Mouse (Mus musculus): ENCODE measurements around the gene Tceal5. TPM values are rescaled to one million over a fixed set of nuclear protein-coding genes. Genes with fewer than 3 reads are reported as not detected.

The Tceal5 gene
- polyA plus RNA-seq, 1 experiment, result not detected

DNA sequence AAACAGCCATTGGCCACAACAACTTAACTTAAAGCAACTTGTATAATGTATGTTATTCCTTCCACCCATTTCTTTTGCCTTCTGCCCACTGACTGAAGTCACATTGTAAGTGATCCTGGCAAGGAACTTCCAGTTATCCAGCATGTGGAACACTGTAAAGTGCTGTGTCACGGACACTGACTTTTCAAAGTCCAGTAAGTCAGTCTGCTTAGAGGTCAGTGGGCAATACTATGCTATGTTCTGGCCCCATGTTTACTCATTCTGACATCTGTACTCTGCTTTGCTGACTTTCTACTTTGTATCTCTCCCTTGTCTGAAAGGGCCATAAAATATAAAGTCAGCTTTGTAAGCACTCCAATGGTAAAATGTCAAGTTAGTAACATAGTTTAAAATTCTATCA is 20.6 kb downstream of the Tceal5 start:
- Histone ChIP-seq H3K4me1 (ENCODE audit: control insufficient read depth, insufficient read depth, low read length) (no peaks in the 10 kb centered on the region), H3K27ac (ENCODE audit: insufficient read depth, low read depth, low read length) (no peak overlapping the region), H3K4me3 (ENCODE audit: insufficient read depth, low read depth, low read length) (no peak overlapping the region)
- TF ChIP-seq CTCF (IDR thresholded peaks at IDR 0.05; ENCODE audit: insufficient read depth, low read depth, low read length) (no peak), POLR2A (IDR thresholded peaks at IDR 0.05; ENCODE audit: insufficient read depth, low read depth, low read length) (no peak)
- WGBS, result 92% methylated on average over 1 of the region's 1 CpGs

DNA sequence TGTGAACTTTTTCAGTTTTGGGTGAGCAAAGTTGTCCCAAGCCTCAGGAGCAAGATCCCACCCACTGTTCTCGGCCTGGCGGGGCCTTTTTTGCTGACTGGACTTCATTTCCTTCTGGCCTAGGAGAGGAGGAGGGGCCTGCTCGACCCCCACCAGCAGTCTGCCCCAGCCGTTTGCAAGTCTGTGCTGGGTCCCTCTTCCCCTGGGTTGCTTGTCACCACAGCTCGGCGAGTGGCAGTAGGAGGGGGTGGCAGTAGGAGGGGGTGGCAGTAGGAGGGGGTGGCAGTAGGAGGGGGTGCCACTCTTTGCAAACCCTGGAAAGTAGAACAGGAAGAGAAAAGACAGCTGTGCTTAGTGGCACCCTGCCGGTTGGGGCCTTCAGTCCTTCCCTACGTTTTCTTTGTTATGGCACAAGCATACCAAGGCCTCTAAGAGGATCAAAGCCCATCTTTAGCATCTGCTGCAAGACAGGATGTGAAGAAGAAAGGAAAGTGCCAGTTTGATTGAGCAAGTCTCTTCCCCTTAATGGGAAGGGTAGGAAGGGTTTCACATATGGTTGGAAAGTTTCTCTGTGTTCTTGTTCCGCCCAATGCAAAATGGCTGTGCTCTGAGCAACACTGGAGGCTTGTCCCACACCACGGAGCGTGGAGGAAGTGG is 22.7 kb downstream of the Tceal5 start:
- no peak for TF ChIP-seq CTCF (IDR thresholded peaks at IDR 0.05; ENCODE audit: insufficient read depth, low read depth, low read length)
- TF ChIP-seq POLR2A (IDR thresholded peaks at IDR 0.05; ENCODE audit: insufficient read depth, low read depth, low read length), result no peak
- Histone ChIP-seq H3K4me1 (ENCODE audit: control insufficient read depth, insufficient read depth, low read length) (no peaks in the 10 kb centered on the region), H3K4me3 (ENCODE audit: insufficient read depth, low read depth, low read length) (no peak overlapping the region), H3K27ac (ENCODE audit: insufficient read depth, low read depth, low read length) (no peak overlapping the region)
- WGBS, result 43% methylated on average over 11 of the region's 11 CpGs

- 20% methylated on average over 10 of the region's 10 CpGs for WGBS
- no peak for TF ChIP-seq POLR2A (IDR thresholded peaks at IDR 0.05; ENCODE audit: insufficient read depth, low read depth, low read length)
- no peak for TF ChIP-seq CTCF (IDR thresholded peaks at IDR 0.05; ENCODE audit: insufficient read depth, low read depth, low read length)
- H3K4me3 ChIP-seq (ENCODE audit: insufficient read depth, low read depth, low read length), result no peak overlapping the region
- no peaks in the 10 kb centered on the region for H3K4me1 ChIP-seq (ENCODE audit: control insufficient read depth, insufficient read depth, low read length)
- no peak overlapping the region for H3K27ac ChIP-seq (ENCODE audit: insufficient read depth, low read depth, low read length)
Observed at GRCm38 (mm10) chrX:136172786-136173185, 30.9 kb downstream of the Tceal5 start.

DNA sequence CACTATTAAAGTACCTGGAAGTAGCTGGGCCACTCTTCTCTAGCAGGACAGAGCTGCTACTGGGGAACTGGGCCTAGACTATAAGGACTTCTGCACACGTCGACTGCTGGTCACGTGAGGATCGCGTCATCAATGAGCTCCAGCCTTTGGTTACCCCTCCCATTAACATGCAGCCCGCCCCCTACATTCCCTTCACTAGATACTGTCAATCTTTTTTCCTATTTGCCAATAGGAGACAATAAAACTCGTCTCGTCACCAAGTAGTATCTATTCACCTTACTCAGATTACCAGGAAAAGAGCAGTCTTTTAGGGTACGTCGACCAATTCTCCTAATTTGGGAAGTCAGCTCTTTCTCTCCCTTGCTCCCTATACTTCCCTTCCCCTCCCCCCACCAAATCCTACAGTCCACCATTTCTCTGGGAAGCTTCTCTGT is 31.5 kb downstream of the Tceal5 start, which contains the start of gene Tceal8:
TSS of gene Tceal8 (minus strand) at position 225 of the 434 bp plus-strand sequence.
- no peaks in the 10 kb centered on the region for H3K4me1 ChIP-seq (ENCODE audit: control insufficient read depth, insufficient read depth, low read length)
- TF ChIP-seq POLR2A (IDR thresholded peaks at IDR 0.05; ENCODE audit: insufficient read depth, low read depth, low read length), result no peak
- TF ChIP-seq CTCF (IDR thresholded peaks at IDR 0.05; ENCODE audit: insufficient read depth, low read depth, low read length), result no peak
- peak within 1 kb of the TSS; percentile 83 for H3K27ac ChIP-seq (ENCODE audit: insufficient read depth, low read depth, low read length)
- WGBS, result 15% methylated on average over 10 of the region's 10 CpGs
- peak within 1 kb of the TSS; percentile 73 for H3K4me3 ChIP-seq (ENCODE audit: insufficient read depth, low read depth, low read length)

GRCm38 (mm10) chrX:136171189-136172117 is 32.2 kb downstream of the Tceal5 start:
- WGBS, result 15% methylated on average over 24 of the region's 24 CpGs
- Histone ChIP-seq H3K27ac (ENCODE audit: insufficient read depth, low read depth, low read length) (peak overlapping the region; percentile 83), H3K4me3 (ENCODE audit: insufficient read depth, low read depth, low read length) (peak overlapping the region; percentile 73), H3K4me1 (ENCODE audit: control insufficient read depth, insufficient read depth, low read length) (no peaks in the 10 kb centered on the region)
- TF ChIP-seq CTCF (IDR thresholded peaks at IDR 0.05; ENCODE audit: insufficient read depth, low read depth, low read length), result no peak

DNA sequence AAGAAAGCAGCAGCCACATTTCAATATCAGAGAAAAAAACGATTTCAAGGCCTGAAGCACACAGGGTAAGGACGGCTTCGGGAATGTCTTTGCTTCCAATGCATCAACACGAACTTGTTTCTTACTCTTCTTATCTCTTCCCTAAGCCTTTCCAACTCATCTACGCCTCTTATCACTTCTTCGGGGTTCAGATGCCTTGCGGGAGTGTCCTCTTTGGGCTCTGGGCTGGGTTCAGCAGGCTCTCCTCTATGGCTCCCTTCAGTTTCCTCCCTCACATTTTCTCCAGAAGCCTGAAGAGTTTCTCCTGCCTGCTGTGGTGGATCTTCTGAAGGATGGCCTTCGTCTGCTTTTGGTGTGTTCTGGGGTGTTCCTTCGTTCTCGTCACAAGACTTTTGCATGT is 33.1 kb downstream of the Tceal5 start:
- Histone ChIP-seq H3K4me1 (ENCODE audit: control insufficient read depth, insufficient read depth, low read length) (no peaks in the 10 kb centered on the region), H3K27ac (ENCODE audit: insufficient read depth, low read depth, low read length) (no peak overlapping the region), H3K4me3 (ENCODE audit: insufficient read depth, low read depth, low read length) (no peak overlapping the region)
- WGBS, result 55% methylated on average over 10 of the region's 10 CpGs
- TF ChIP-seq CTCF (IDR thresholded peaks at IDR 0.05; ENCODE audit: insufficient read depth, low read depth, low read length), result no peak
- TF ChIP-seq POLR2A (IDR thresholded peaks at IDR 0.05; ENCODE audit: insufficient read depth, low read depth, low read length), result no peak

Other genes starting within 250 kb of the Tceal5 start
- gene Arxes2, start 210.1 kb downstream of the Tceal5 start, polyA plus RNA-seq (2012; ENCODE audit: insufficient read depth, insufficient read length, low replicate concordance, missing spikeins), result not detected in 2 replicates
- gene Arxes1, start 170.5 kb downstream of the Tceal5 start, polyA plus RNA-seq (2012; ENCODE audit: insufficient read depth, insufficient read length, low replicate concordance, missing spikeins), result not detected in 2 replicates
- not detected in 2 replicates for gene Bex2, start 135.6 kb downstream of the Tceal5 start, polyA plus RNA-seq (2012; ENCODE audit: insufficient read depth, insufficient read length, low replicate concordance, missing spikeins)
- gene Nxf3, start 118.6 kb downstream of the Tceal5 start, polyA plus RNA-seq (2012; ENCODE audit: insufficient read depth, insufficient read length, low replicate concordance, missing spikeins), result not detected in 2 replicates
- not detected in 2 replicates for gene Bex4, start 64.9 kb downstream of the Tceal5 start, polyA plus RNA-seq (2012; ENCODE audit: insufficient read depth, insufficient read length, low replicate concordance, missing spikeins)
- gene Tceal8, start 31.5 kb downstream of the Tceal5 start, polyA plus RNA-seq (2012; ENCODE audit: insufficient read depth, insufficient read length, low replicate concordance, missing spikeins), result not detected in 2 replicates
- gene Tceal7, start 10.9 kb upstream of the Tceal5 start, polyA plus RNA-seq (2012; ENCODE audit: insufficient read depth, insufficient read length, low replicate concordance, missing spikeins), result not detected in 2 replicates
- 721 TPM in 1 of 2 replicates, not detected in the other for gene Bex1, start 11.6 kb upstream of the Tceal5 start, polyA plus RNA-seq (2012; ENCODE audit: insufficient read depth, insufficient read length, low replicate concordance, missing spikeins)
- not detected in 2 replicates for gene Tceal9, start 41.2 kb upstream of the Tceal5 start, polyA plus RNA-seq (2012; ENCODE audit: insufficient read depth, insufficient read length, low replicate concordance, missing spikeins)
- not detected in 2 replicates for gene Bex3, start 66.4 kb upstream of the Tceal5 start, polyA plus RNA-seq (2012; ENCODE audit: insufficient read depth, insufficient read length, low replicate concordance, missing spikeins)